Mouse (Mus musculus) T-cell, adult 2 months (primary cell): ENCODE results near the gene Pdss2.

Experiments
- DNase-seq: peaks from one replicate; pipeline ENCODE4 v3.0.0; 2022; ENCODE audit warnings: low spot score

Pdss2 gene

GRCm38 (mm10) chr10:43312211-43312610, 90.9 kb downstream of the Pdss2 start:
- no peak for DNase-seq

GRCm38 (mm10) chr10:43312658-43313417, 91.6 kb downstream of the Pdss2 start:
- DNase-seq: no peak

GRCm38 (mm10) chr10:43315228-43315627, 93.9 kb downstream of the Pdss2 start:
- DNase-seq: no peak

GRCm38 (mm10) chr10:43317327-43317951, 96.2 kb downstream of the Pdss2 start:
- no peak for DNase-seq

- no peak for DNase-seq
Measured at GRCm38 (mm10) chr10:43321019-43321418, 99.7 kb downstream of the Pdss2 start.

- DNase-seq: no peak
Measured at GRCm38 (mm10) chr10:43322446-43323178, 101.3 kb downstream of the Pdss2 start.

GRCm38 (mm10) chr10:43323386-43323785, 102.1 kb downstream of the Pdss2 start:
- DNase-seq: no peak

- DNase-seq: no peak
Measured at GRCm38 (mm10) chr10:43329813-43330212, 108.5 kb downstream of the Pdss2 start.

GRCm38 (mm10) chr10:43330691-43331090, 109.4 kb downstream of the Pdss2 start:
- DNase-seq: peak; percentile 34

- DNase-seq: no peak
Measured at GRCm38 (mm10) chr10:43331931-43332701, 110.8 kb downstream of the Pdss2 start.

- no peak for DNase-seq
Measured at GRCm38 (mm10) chr10:43335874-43336273, 114.6 kb downstream of the Pdss2 start.

GRCm38 (mm10) chr10:43337110-43337509, 115.8 kb downstream of the Pdss2 start:
- DNase-seq: no peak

GRCm38 (mm10) chr10:43339811-43340210, 118.5 kb downstream of the Pdss2 start:
- DNase-seq: peak; percentile 27

- DNase-seq: no peak
Measured at GRCm38 (mm10) chr10:43349718-43350117, 128.4 kb downstream of the Pdss2 start.

GRCm38 (mm10) chr10:43357884-43358283, 136.6 kb downstream of the Pdss2 start:
- DNase-seq: no peak

GRCm38 (mm10) chr10:43362947-43363346, 141.7 kb downstream of the Pdss2 start:
- no peak for DNase-seq

- DNase-seq: no peak
Measured at GRCm38 (mm10) chr10:43363431-43363851, 142.2 kb downstream of the Pdss2 start.

GRCm38 (mm10) chr10:43365909-43366308, 144.6 kb downstream of the Pdss2 start:
- DNase-seq: no peak

- DNase-seq: no peak
Measured at GRCm38 (mm10) chr10:43368611-43369010, 147.3 kb downstream of the Pdss2 start.

GRCm38 (mm10) chr10:43372315-43372714, 151.0 kb downstream of the Pdss2 start:
- peak; percentile 19 for DNase-seq

- DNase-seq: no peak
Measured at GRCm38 (mm10) chr10:43373035-43373434, 151.7 kb downstream of the Pdss2 start.

GRCm38 (mm10) chr10:43373666-43374065, 152.4 kb downstream of the Pdss2 start:
- DNase-seq: no peak
